Mouse (Mus musculus): ENCODE results near the gene Olfr548-ps1.

Gene Olfr548-ps1

GRCm38 (mm10) chr7:102573174-102573830 lies 32.6 kb downstream of the Olfr548-ps1 start:
- no peak for DNase-seq (ENCODE audit: low spot score in 2 of 2)

- DNase-seq (ENCODE audit: low spot score in 2 of 2), result no peak
Observed at GRCm38 (mm10) chr7:102575998-102576397, 35.3 kb downstream of the Olfr548-ps1 start.

- DNase-seq (ENCODE audit: low spot score in 2 of 2), result no peak
Observed at GRCm38 (mm10) chr7:102591786-102592185, 51.1 kb downstream of the Olfr548-ps1 start, which contains the start of gene Olfr551. Gene Olfr551 (minus strand): TSS chr7:102591886.
